Mouse (Mus musculus) midbrain, embryonic 12.5 days (tissue): ENCODE measurements around the gene Aarsd1. TPM values are rescaled to one million over a fixed set of nuclear protein-coding genes. Genes with fewer than 3 reads are reported as not detected.
A peak's percentile ranks its signal among the peaks of the same experiment; 100 is the strongest.
"Not testable (repeated sequence)": the region's sequence is repeated elsewhere in the genome, so short reads cannot be mapped to it uniquely, and the experiment has no call there.

Experiments
- ATAC-seq: fragments of 200-750 bp; cut with Nextera tagmentation; 2 replicates; pipeline ENCODE4 v1.8.0; 2017; ENCODE audit warnings: low read depth, moderate TSS enrichment, moderate library complexity; ENCODE audit not compliant: low FRiP score
- H3K27ac ChIP-seq: fragments of 300-500 bp; sonication (generic); replicated peaks from 2 replicates; pipeline ENCODE4 v1.5.1; 2016; ENCODE audit warnings: mild to moderate bottlenecking
- H3K27me3 ChIP-seq: fragments of 300-500 bp; sonication (generic); 2 replicates; pipeline ENCODE4 v1.6.1; 2016; ENCODE audit warnings: mild to moderate bottlenecking
- H3K36me3 ChIP-seq: fragments of 300-500 bp; sonication (generic); 2 replicates; pipeline ENCODE4 v1.6.1; 2016
- H3K4me1 ChIP-seq: fragments of 300-500 bp; sonication (generic); 2 replicates; pipeline ENCODE4 v1.6.1; 2016
- H3K4me2 ChIP-seq: fragments of 300-500 bp; sonication (generic); replicated peaks from 2 replicates; pipeline ENCODE4 v1.6.1; 2016; ENCODE audit warnings: mild to moderate bottlenecking, moderate library complexity
- H3K4me3 ChIP-seq: fragments of 300-500 bp; sonication (generic); 2 replicates; pipeline ENCODE4 v1.5.1; 2016; ENCODE audit warnings: mild to moderate bottlenecking
- H3K9ac ChIP-seq: fragments of 300-500 bp; sonication (generic); replicated peaks from 2 replicates; pipeline ENCODE4 v1.6.1; 2016; ENCODE audit warnings: mild to moderate bottlenecking, moderate library complexity
- H3K9me3 ChIP-seq: fragments of 300-500 bp; sonication (generic); 2 replicates; pipeline ENCODE4 v1.6.1; 2016; ENCODE audit warnings: mild to moderate bottlenecking
- WGBS: fragments of 180-500 bp; shearing (Covaris S2); methylation state at CpG from one replicate; pipeline ENCODE4 v1.1.7; 2016; 5-methylcytosine and 5-hydroxymethylcytosine counted together
- polyA plus RNA-seq: library from polyadenylated mRNA; unstranded; fragments of >200 nt; fragmentation: Nextera tagmentation; extraction: Ambion mirVana; gene quantifications from 2 replicates; pipeline ENCODE4 v1.2.1, GENCODE M21; 2016

Gene Aarsd1
- polyA plus RNA-seq, 1 experiment from 2014 or later, result 91.0 TPM

DNA sequence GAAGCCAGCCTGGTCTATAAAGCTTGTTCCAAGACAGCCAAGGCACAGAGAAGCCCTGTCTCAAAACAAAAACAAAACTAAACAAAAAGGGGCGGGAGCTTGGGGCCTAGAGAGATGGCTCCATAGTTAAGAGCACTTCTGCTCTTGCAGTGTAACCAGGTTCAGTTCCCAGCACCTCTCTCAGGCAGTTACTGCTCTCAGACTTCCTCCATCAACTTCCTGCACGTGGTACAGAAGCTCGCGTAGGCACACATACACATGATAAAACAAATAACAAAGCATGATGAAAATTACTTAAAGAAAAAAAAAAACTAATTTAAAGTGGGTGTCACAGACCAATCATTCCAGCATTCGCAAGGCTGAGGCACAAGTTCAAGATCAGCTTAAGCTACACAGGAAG, 2.7 kb upstream of the Aarsd1 start:
- H3K4me3 ChIP-seq, result no peak overlapping the region
- H3K36me3 ChIP-seq, result no peaks in the 10 kb centered on the region
- H3K27ac ChIP-seq, result no peak overlapping the region
- no peak overlapping the region for H3K9ac ChIP-seq
- H3K27me3 ChIP-seq, result no peaks in the 10 kb centered on the region; the same call in 1 of the 2 replicates
- peaks cover 15% of the 10 kb centered on the region for H3K4me1 ChIP-seq
- no peak for ATAC-seq
- H3K9me3 ChIP-seq, result no peaks in the 10 kb centered on the region
- 92% methylated on average over 5 of the region's 5 CpGs for WGBS
- H3K4me2 ChIP-seq, result no peak overlapping the region

GRCm38 (mm10) chr11:101419610-101420009, 2.2 kb upstream of the Aarsd1 start:
- Histone ChIP-seq H3K9ac (no peak overlapping the region), H3K9me3 (no peaks in the 10 kb centered on the region), H3K27ac (no peak overlapping the region), H3K36me3 (no peaks in the 10 kb centered on the region), H3K4me2 (no peak overlapping the region), H3K27me3 (no peaks in the 10 kb centered on the region; the same call in 1 of the 2 replicates), H3K4me1 (peaks cover 14% of the 10 kb centered on the region), H3K4me3 (no peak overlapping the region)
- 14% methylated on average over 3 of the region's 3 CpGs for WGBS
- no peak for ATAC-seq

DNA sequence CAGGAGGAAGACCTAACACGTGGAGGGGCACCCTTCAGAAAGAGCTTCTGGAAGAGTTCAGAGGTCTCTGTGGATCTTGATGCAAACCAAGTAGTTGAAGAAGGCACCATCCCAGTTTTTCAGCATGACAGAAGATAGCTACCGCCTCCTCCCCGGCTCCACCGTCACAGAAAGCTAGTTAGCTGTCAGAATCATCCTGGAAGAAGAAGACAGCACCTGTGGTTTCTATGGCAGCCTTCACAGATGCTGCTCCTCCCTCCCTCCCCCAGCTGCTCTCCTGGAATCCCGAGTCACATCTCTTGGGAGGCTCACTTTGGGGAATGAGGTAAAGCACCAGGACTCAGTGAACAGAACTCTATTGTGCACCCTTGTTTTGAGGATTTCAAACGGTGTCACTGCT, 1.6 kb upstream of the Aarsd1 start:
- H3K4me1 ChIP-seq, result peaks cover 8% of the 10 kb centered on the region
- no peaks in the 10 kb centered on the region; the same call in 1 of the 2 replicates for H3K27me3 ChIP-seq
- no peak overlapping the region for H3K9ac ChIP-seq
- 59% methylated on average over 6 of the region's 6 CpGs for WGBS
- peaks cover 1% of the 10 kb centered on the region; the same call in 1 of the 2 replicates for H3K36me3 ChIP-seq
- H3K27ac ChIP-seq, result no peak overlapping the region
- ATAC-seq, result no peak
- H3K9me3 ChIP-seq, result no peaks in the 10 kb centered on the region
- H3K4me3 ChIP-seq, result no peak overlapping the region
- H3K4me2 ChIP-seq, result no peak overlapping the region

DNA sequence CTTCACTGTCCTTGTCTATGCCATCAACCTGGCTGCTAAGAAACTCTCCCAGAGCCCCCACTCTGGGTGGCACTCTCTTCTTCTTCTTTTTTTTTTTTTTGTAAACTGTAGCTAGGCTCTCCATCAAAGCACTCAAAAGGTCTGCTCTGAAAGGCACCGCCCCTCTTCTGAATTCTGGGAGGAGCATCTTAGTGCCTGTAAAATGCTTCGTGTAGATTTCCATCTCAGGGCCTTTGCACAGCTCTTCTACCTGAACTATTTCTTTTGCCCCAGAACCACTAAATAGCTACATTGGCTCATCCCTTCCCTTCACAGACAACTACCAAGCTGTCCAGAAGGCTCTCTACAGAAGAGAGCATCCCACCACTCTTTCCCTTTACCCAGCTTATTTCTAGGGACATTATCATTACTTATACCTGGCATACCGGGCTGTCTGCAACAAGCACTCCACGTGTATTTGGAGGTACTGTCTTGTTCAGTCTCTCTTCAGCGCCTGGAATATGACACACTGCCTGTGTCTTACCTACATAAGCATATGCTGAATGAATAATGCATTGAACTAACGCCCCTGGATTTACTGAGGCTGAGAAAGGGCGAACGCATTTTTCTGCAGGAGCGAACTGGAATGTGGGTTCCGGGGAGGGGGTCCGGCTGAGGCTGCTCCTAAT, 848 bp downstream of the Aarsd1 start:
- Histone ChIP-seq H3K9me3 (no peaks in the 10 kb centered on the region), H3K9ac (peak overlapping the region; percentile 85), H3K27ac (peak overlapping the region; percentile 76), H3K4me3 (peak overlapping the region; percentile 86), H3K27me3 (no peaks in the 10 kb centered on the region), H3K4me2 (peak overlapping the region; percentile 89), H3K36me3 (peaks cover 25% of the 10 kb centered on the region), H3K4me1 (peaks cover 7% of the 10 kb centered on the region)
- peak; percentile 16; the same call in 1 of the 2 replicates for ATAC-seq
- WGBS, result 3% methylated on average over 11 of the region's 11 CpGs

GRCm38 (mm10) chr11:101415306-101415705, 2.1 kb downstream of the Aarsd1 start:
- no peak overlapping the region for H3K4me2 ChIP-seq
- WGBS, result 89% methylated on average over 2 of the region's 2 CpGs
- no peak overlapping the region for H3K27ac ChIP-seq
- no peak overlapping the region for H3K9ac ChIP-seq
- H3K4me1 ChIP-seq, result peaks cover 7% of the 10 kb centered on the region
- no peak overlapping the region for H3K4me3 ChIP-seq
- no peak for ATAC-seq
- no peaks in the 10 kb centered on the region for H3K27me3 ChIP-seq
- H3K9me3 ChIP-seq, result no peaks in the 10 kb centered on the region
- peaks cover 38% of the 10 kb centered on the region for H3K36me3 ChIP-seq

DNA sequence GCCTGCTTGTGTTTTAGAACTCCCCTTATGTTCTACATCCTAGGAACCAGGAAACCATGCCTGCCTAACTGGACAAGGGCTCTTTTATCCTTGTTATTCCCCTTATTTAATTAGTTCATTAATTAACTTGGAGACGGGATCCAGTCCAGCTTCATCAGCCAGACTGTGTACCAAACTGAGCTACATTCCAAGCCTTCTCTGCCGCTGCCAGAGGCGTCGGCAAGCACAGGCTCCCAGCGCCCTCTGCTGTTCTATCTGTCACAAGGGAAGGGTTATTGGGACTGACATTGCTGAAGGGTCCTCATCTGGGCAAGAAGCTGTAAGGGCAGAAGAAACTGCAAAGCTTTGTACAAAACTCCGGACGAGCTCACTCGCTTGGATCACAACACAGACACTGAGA, 22.3 kb downstream of the Aarsd1 start:
- Histone ChIP-seq H3K4me1 (no peaks in the 10 kb centered on the region), H3K36me3 (no peaks in the 10 kb centered on the region), H3K4me3 (no peak overlapping the region), H3K9me3 (no peaks in the 10 kb centered on the region), H3K27me3 (no peaks in the 10 kb centered on the region; the same call in 1 of the 2 replicates), H3K9ac (no peak overlapping the region), H3K27ac (no peak overlapping the region), H3K4me2 (no peak overlapping the region)
- ATAC-seq, result no peak
- WGBS, result 8% methylated on average over 8 of the region's 8 CpGs

DNA sequence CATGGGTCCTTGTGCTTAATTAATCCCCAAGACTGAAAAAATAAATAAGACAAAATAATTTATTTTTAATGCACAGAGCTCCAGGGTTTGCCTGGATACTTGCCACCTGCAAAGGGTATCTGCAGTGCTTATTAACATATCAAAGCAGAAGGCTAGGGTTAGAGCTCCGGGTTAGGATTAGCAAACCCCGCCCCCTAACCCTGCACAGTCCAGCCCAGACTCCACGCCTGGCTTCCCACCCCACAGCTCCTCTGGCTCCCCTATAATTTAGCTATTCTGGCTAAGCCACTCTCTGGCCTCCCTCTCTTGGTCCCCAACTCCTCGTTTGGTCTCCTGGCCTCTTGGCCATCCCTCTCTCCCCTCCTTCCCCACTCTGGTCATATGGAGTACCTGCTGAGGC, 35.6 kb downstream of the Aarsd1 start:
- H3K4me3 ChIP-seq, result no peak overlapping the region
- ATAC-seq, result 0 out of 2 replicates have a peak, but pooled peaks have one; percentile 41
- WGBS, result 5% methylated on average over 4 of the region's 4 CpGs
- no peak overlapping the region for H3K4me2 ChIP-seq
- H3K9ac ChIP-seq, result no peak overlapping the region
- H3K4me1 ChIP-seq, result peaks cover 5% of the 10 kb centered on the region
- no peaks in the 10 kb centered on the region for H3K9me3 ChIP-seq
- H3K36me3 ChIP-seq, result no peaks in the 10 kb centered on the region
- no peaks in the 10 kb centered on the region for H3K27me3 ChIP-seq
- no peak overlapping the region for H3K27ac ChIP-seq

DNA sequence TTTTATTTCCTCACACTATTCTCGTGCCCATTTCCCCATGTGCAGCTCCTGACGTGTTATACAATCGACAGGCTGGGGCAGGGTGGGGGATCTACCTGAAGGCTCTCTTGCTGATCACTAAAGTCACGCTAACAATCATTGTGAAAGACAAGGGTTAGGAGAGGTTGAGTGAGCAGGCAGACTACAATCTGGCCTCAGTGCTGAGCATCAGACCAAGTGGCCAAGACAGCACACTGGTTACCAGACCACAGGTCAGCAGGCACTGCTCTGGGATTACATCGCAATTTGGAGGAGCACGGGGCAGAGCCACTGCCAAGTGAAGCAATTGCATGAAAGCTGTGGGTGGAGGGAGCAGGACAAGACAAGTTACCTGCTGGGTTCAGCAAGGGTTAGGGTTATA, 38.5 kb downstream of the Aarsd1 start:
- no peak overlapping the region for H3K4me2 ChIP-seq
- H3K27ac ChIP-seq, result no peak overlapping the region
- H3K9me3 ChIP-seq, result no peaks in the 10 kb centered on the region
- peaks cover 6% of the 10 kb centered on the region; the same call in 1 of the 2 replicates for H3K27me3 ChIP-seq
- no peak for ATAC-seq
- H3K4me3 ChIP-seq, result no peak overlapping the region
- H3K4me1 ChIP-seq, result peaks cover 5% of the 10 kb centered on the region
- no peak overlapping the region for H3K9ac ChIP-seq
- H3K36me3 ChIP-seq, result no peaks in the 10 kb centered on the region
- WGBS, result 90% methylated on average over 6 of the region's 6 CpGs

DNA sequence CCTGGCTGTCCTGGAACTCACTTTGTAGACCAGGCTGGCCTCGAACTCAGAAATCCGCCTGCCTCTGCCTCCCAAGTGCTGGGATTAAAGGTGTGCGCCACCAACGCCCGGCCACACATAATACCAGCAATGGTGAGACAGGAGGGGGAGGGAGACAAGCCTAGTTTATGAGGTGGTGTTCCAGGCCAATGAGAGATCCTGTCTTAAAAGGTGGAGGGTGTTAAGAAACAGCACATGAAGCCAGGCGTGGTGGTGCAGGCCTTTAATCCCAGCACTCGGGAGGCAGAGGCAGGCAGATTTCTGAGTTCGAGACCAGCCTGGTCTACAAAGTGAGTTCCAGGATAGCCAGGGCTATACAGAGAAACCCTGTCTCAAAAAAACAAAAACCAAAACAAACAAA, 39.2 kb downstream of the Aarsd1 start:
- not testable (repeated sequence) for H3K4me3 ChIP-seq, H3K36me3 ChIP-seq, ATAC-seq, H3K4me1 ChIP-seq, H3K27me3 ChIP-seq, H3K4me2 ChIP-seq, H3K9ac ChIP-seq, H3K9me3 ChIP-seq, H3K27ac ChIP-seq
- WGBS, result 98% methylated on average over 8 of the region's 8 CpGs

- H3K36me3 ChIP-seq, result no peaks in the 10 kb centered on the region
Measured at GRCm38 (mm10) chr11:101374421-101374938, 42.9 kb downstream of the Aarsd1 start.

DNA sequence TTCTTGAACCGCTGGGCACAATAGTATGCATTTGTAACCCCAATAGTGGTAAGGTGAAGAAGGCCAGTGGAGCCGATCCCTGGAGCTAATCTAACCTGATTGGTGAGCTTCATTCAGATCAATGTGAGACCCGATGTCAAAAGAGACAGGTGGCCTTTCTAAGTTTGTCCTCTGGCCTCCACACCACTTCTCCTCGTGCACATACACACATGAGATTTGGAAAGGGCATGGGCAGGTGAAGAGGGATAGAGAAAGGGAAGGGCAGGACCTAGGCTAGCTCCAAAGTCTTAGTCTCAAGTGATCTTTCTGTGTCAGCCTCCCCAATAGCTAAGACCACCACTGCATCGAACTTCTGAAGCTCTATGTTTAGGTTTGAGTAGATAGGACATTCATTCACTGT, 47.3 kb downstream of the Aarsd1 start:
- no peak overlapping the region for H3K9ac ChIP-seq
- no peak overlapping the region for H3K4me2 ChIP-seq
- no peaks in the 10 kb centered on the region for H3K27me3 ChIP-seq
- no peaks in the 10 kb centered on the region for H3K9me3 ChIP-seq
- no peaks in the 10 kb centered on the region for H3K4me1 ChIP-seq
- H3K27ac ChIP-seq, result no peak overlapping the region
- no peaks in the 10 kb centered on the region for H3K36me3 ChIP-seq
- ATAC-seq, result no peak
- WGBS, result 82% methylated on average over 5 of the region's 5 CpGs
- H3K4me3 ChIP-seq, result no peak overlapping the region

More at GRCm38 (mm10) chr11:101374421-101374938, 42.9 kb downstream of the Aarsd1 start:
- 71% methylated on average over 7 of the region's 7 CpGs for WGBS
- Histone ChIP-seq H3K27ac (no peak overlapping the region), H3K27me3 (peaks cover 6% of the 10 kb centered on the region; the same call in 1 of the 2 replicates), H3K4me3 (no peak overlapping the region), H3K4me2 (no peak overlapping the region), H3K9ac (no peak overlapping the region), H3K9me3 (no peaks in the 10 kb centered on the region), H3K4me1 (no peaks in the 10 kb centered on the region)
- no peak for ATAC-seq

DNA sequence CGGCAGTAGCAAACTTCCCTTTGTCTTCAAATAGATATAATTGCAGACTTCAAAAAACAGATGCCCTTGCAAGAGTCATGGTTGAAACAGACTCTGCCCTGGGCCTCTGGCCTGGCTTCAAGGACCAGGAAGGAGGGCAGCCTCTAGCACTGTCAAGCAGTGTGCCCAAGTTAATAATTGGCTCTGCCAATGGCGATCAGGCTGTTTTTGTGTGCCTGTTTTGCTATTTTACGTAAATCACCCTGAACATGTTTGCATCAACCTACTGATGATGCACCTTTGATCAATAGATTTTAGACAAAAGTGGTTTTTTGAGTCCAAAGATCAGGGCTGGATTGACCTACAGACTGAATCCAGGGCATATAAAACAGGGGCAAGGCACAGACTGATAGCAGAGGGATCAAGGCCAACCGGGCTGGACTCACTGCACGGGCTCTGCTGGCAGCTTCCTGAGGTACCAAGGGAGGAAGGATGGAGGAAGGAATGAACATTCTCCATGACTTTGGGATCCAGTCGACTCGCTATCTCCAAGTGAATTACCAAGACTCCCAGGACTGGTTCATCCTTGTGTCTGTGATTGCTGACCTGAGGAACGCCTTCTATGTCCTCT, 50.0 kb downstream of the Aarsd1 start, which contains the start of gene G6pc:
TSS of gene G6pc (plus strand) at position 236 of the 610 bp plus-strand sequence.
- Histone ChIP-seq H3K4me1 (no peaks in the 10 kb centered on the region), H3K9ac (no peak within 1 kb of the TSS), H3K4me3 (no peak within 1 kb of the TSS), H3K9me3 (no peaks in the 10 kb centered on the region), H3K27me3 (no peaks in the 10 kb centered on the region), H3K36me3 (no peaks in the 10 kb centered on the region), H3K27ac (no peak within 1 kb of the TSS), H3K4me2 (no peak within 1 kb of the TSS)
- ATAC-seq, result no peak
- 91% methylated on average over 8 of the region's 8 CpGs for WGBS
